Mouse (Mus musculus): ENCODE results near the gene Apbb1. TPM values are rescaled to one million over a fixed set of nuclear protein-coding genes. Genes with fewer than 3 reads are reported as not detected.

Gene Apbb1
- polyA plus RNA-seq, 1 experiment: 22.4 TPM

- Histone ChIP-seq H3K79me2 (ENCODE audit: control insufficient read depth, insufficient read depth) (no peaks in the 10 kb centered on the region), H3K36me3 (ENCODE audit: control insufficient read depth, insufficient read depth) (no peaks in the 10 kb centered on the region), H3K27me3 (ENCODE audit: control insufficient read depth, insufficient read depth, insufficient read length) (no peaks in the 10 kb centered on the region), H3K4me3 (ENCODE audit: insufficient read depth, poor library complexity, severe bottlenecking) (no peak overlapping the region), H3ac (ENCODE audit: control insufficient read depth, insufficient read length, low read depth) (no peak overlapping the region), H3K79me3 (ENCODE audit: low read depth) (no peaks in the 10 kb centered on the region)
- TF ChIP-seq MYOD1 (IDR thresholded peaks at IDR 0.05; ENCODE audit: control insufficient read depth, insufficient read length, low read depth) (no peak), FOSL1 (IDR thresholded peaks at IDR 0.05; ENCODE audit: insufficient read depth, low read length, poor library complexity, severe bottlenecking) (no peak), MYOG (IDR thresholded peaks at IDR 0.05; ENCODE audit: control insufficient read depth, extremely low read depth, insufficient read length) (no peak), CTCF (IDR thresholded peaks at IDR 0.05; ENCODE audit: control insufficient read depth, insufficient read depth, insufficient read length) (peak; percentile 86), MAX (IDR thresholded peaks at IDR 0.05) (no peak), CEBPB (IDR thresholded peaks at IDR 0.05; ENCODE audit: low read depth) (no peak), USF1 (IDR thresholded peaks at IDR 0.05; ENCODE audit: low read depth) (no peak)
Observed at GRCm38 (mm10) chr7:105515178-105515577, 66.3 kb downstream of the Apbb1 start.

- no peaks in the 10 kb centered on the region for H3K79me2 ChIP-seq (ENCODE audit: control insufficient read depth, insufficient read depth)
- no peak overlapping the region for H3K4me3 ChIP-seq (ENCODE audit: insufficient read depth, poor library complexity, severe bottlenecking)
- no peaks in the 10 kb centered on the region for H3K79me3 ChIP-seq (ENCODE audit: low read depth)
- no peaks in the 10 kb centered on the region for H3K27me3 ChIP-seq (ENCODE audit: control insufficient read depth, insufficient read depth, insufficient read length)
- H3K36me3 ChIP-seq (ENCODE audit: control insufficient read depth, insufficient read depth): no peaks in the 10 kb centered on the region
- no peak overlapping the region for H3ac ChIP-seq (ENCODE audit: control insufficient read depth, insufficient read length, low read depth)
- no peak for TF ChIP-seq USF1 (IDR thresholded peaks at IDR 0.05; ENCODE audit: low read depth)
- no peak for TF ChIP-seq FOSL1 (IDR thresholded peaks at IDR 0.05; ENCODE audit: insufficient read depth, low read length, poor library complexity, severe bottlenecking)
- no peak for TF ChIP-seq MYOG (IDR thresholded peaks at IDR 0.05; ENCODE audit: control insufficient read depth, extremely low read depth, insufficient read length)
- no peak for TF ChIP-seq MAX (IDR thresholded peaks at IDR 0.05)
- no peak for TF ChIP-seq CTCF (IDR thresholded peaks at IDR 0.05; ENCODE audit: control insufficient read depth, insufficient read depth, insufficient read length)
- no peak for TF ChIP-seq MYOD1 (IDR thresholded peaks at IDR 0.05; ENCODE audit: control insufficient read depth, insufficient read length, low read depth)
- no peak for TF ChIP-seq CEBPB (IDR thresholded peaks at IDR 0.05; ENCODE audit: low read depth)
Observed at GRCm38 (mm10) chr7:105514561-105514960, 66.9 kb downstream of the Apbb1 start.

GRCm38 (mm10) chr7:105513845-105514291 lies 67.6 kb downstream of the Apbb1 start:
- Histone ChIP-seq H3K36me3 (ENCODE audit: control insufficient read depth, insufficient read depth) (no peaks in the 10 kb centered on the region), H3K79me2 (ENCODE audit: control insufficient read depth, insufficient read depth) (no peaks in the 10 kb centered on the region), H3K79me3 (ENCODE audit: low read depth) (no peaks in the 10 kb centered on the region), H3K4me3 (ENCODE audit: insufficient read depth, poor library complexity, severe bottlenecking) (no peak overlapping the region), H3ac (ENCODE audit: control insufficient read depth, insufficient read length, low read depth) (no peak overlapping the region), H3K27me3 (ENCODE audit: control insufficient read depth, insufficient read depth, insufficient read length) (no peaks in the 10 kb centered on the region)
- TF ChIP-seq FOSL1 (IDR thresholded peaks at IDR 0.05; ENCODE audit: insufficient read depth, low read length, poor library complexity, severe bottlenecking) (no peak), CEBPB (IDR thresholded peaks at IDR 0.05; ENCODE audit: low read depth) (no peak), MYOD1 (IDR thresholded peaks at IDR 0.05; ENCODE audit: control insufficient read depth, insufficient read length, low read depth) (no peak), CTCF (IDR thresholded peaks at IDR 0.05; ENCODE audit: control insufficient read depth, insufficient read depth, insufficient read length) (no peak), MAX (IDR thresholded peaks at IDR 0.05) (no peak), USF1 (IDR thresholded peaks at IDR 0.05; ENCODE audit: low read depth) (no peak), MYOG (IDR thresholded peaks at IDR 0.05; ENCODE audit: control insufficient read depth, extremely low read depth, insufficient read length) (no peak)

- TF ChIP-seq CEBPB (IDR thresholded peaks at IDR 0.05; ENCODE audit: low read depth): no peak
- TF ChIP-seq CTCF (IDR thresholded peaks at IDR 0.05; ENCODE audit: control insufficient read depth, insufficient read depth, insufficient read length): no peak
- TF ChIP-seq MAX (IDR thresholded peaks at IDR 0.05): no peak
- no peak for TF ChIP-seq FOSL1 (IDR thresholded peaks at IDR 0.05; ENCODE audit: insufficient read depth, low read length, poor library complexity, severe bottlenecking)
- no peak for TF ChIP-seq USF1 (IDR thresholded peaks at IDR 0.05; ENCODE audit: low read depth)
- no peak for TF ChIP-seq MYOD1 (IDR thresholded peaks at IDR 0.05; ENCODE audit: control insufficient read depth, insufficient read length, low read depth)
- no peak for TF ChIP-seq MYOG (IDR thresholded peaks at IDR 0.05; ENCODE audit: control insufficient read depth, extremely low read depth, insufficient read length)
- H3K4me3 ChIP-seq (ENCODE audit: insufficient read depth, poor library complexity, severe bottlenecking): no peak overlapping the region
Observed at GRCm38 (mm10) chr7:105510143-105510542, 71.3 kb downstream of the Apbb1 start.

More at GRCm38 (mm10) chr7:105510143-105510542, 71.3 kb downstream of the Apbb1 start:
- no peaks in the 10 kb centered on the region for H3K79me3 ChIP-seq (ENCODE audit: low read depth)
- no peak overlapping the region for H3ac ChIP-seq (ENCODE audit: control insufficient read depth, insufficient read length, low read depth)
- H3K27me3 ChIP-seq (ENCODE audit: control insufficient read depth, insufficient read depth, insufficient read length): no peaks in the 10 kb centered on the region
- no peaks in the 10 kb centered on the region for H3K79me2 ChIP-seq (ENCODE audit: control insufficient read depth, insufficient read depth)
- H3K36me3 ChIP-seq (ENCODE audit: control insufficient read depth, insufficient read depth): no peaks in the 10 kb centered on the region

Other genes starting within 250 kb of the Apbb1 start
- gene Olfr690, start 247.5 kb downstream of the Apbb1 start, polyA plus RNA-seq (2012; fragmentation: generic; extraction: Trizol): not detected
- gene Olfr691, start 239.4 kb downstream of the Apbb1 start, polyA plus RNA-seq (2012; fragmentation: generic; extraction: Trizol): not detected
- gene Olfr692, start 213.4 kb downstream of the Apbb1 start, polyA plus RNA-seq (2012; fragmentation: generic; extraction: Trizol): not detected
- gene Gm5901, start 206.6 kb downstream of the Apbb1 start, polyA plus RNA-seq (2012; fragmentation: generic; extraction: Trizol): not detected
- 16.0 TPM for gene Fam160a2, start 181.6 kb downstream of the Apbb1 start, polyA plus RNA-seq (2012; fragmentation: generic; extraction: Trizol)
- gene Cnga4, start 177.1 kb downstream of the Apbb1 start, polyA plus RNA-seq (2012; fragmentation: generic; extraction: Trizol): not detected
- not detected for gene Cckbr, start 155.9 kb downstream of the Apbb1 start, polyA plus RNA-seq (2012; fragmentation: generic; extraction: Trizol)
- gene Cavin3, start 99.4 kb downstream of the Apbb1 start, polyA plus RNA-seq (2012; fragmentation: generic; extraction: Trizol): 83.7 TPM
- 27.9 TPM for gene Smpd1, start 27.3 kb downstream of the Apbb1 start, polyA plus RNA-seq (2012; fragmentation: generic; extraction: Trizol)
- 0.22 TPM for gene Hpx, start 18.5 kb upstream of the Apbb1 start, polyA plus RNA-seq (2012; fragmentation: generic; extraction: Trizol)
- gene Trim3, start 51.9 kb upstream of the Apbb1 start, polyA plus RNA-seq (2012; fragmentation: generic; extraction: Trizol): 44.4 TPM
- 203 TPM for gene Timm10b, start 58.4 kb upstream of the Apbb1 start, polyA plus RNA-seq (2012; fragmentation: generic; extraction: Trizol)
- gene Arfip2, start 58.8 kb upstream of the Apbb1 start, polyA plus RNA-seq (2012; fragmentation: generic; extraction: Trizol): 68.2 TPM
- 56.8 TPM for gene Gm45799, start 58.9 kb upstream of the Apbb1 start, polyA plus RNA-seq (2012; fragmentation: generic; extraction: Trizol)
- gene Dnhd1, start 69.2 kb upstream of the Apbb1 start, polyA plus RNA-seq (2012; fragmentation: generic; extraction: Trizol): 0.35 TPM
- gene Ilk, start 154.9 kb upstream of the Apbb1 start, polyA plus RNA-seq (2012; fragmentation: generic; extraction: Trizol): 375 TPM
- 35.8 TPM for gene Rrp8, start 155.7 kb upstream of the Apbb1 start, polyA plus RNA-seq (2012; fragmentation: generic; extraction: Trizol)
- gene Taf10, start 162.7 kb upstream of the Apbb1 start, polyA plus RNA-seq (2012; fragmentation: generic; extraction: Trizol): 327 TPM
- gene Tpp1, start 170.6 kb upstream of the Apbb1 start, polyA plus RNA-seq (2012; fragmentation: generic; extraction: Trizol): 41.6 TPM
- 1.8 TPM for gene Dchs1, start 206.0 kb upstream of the Apbb1 start, polyA plus RNA-seq (2012; fragmentation: generic; extraction: Trizol)
- 554 TPM for gene Mrpl17, start 229.4 kb upstream of the Apbb1 start, polyA plus RNA-seq (2012; fragmentation: generic; extraction: Trizol)

All from C2C12 (cell line).